Mouse (Mus musculus): ENCODE measurements around the gene Rnf38. TPM values are rescaled to one million over a fixed set of nuclear protein-coding genes. Genes with fewer than 3 reads are reported as not detected.

Gene Rnf38
- polyA plus RNA-seq, 1 experiment from 2014 or later, result 55.1 TPM

GRCm38 (mm10) chr4:44253191-44253590 lies 19.6 kb upstream of the Rnf38 start:
- Histone ChIP-seq H3K4me3 (ENCODE audit: low read depth, low read length) (no peak overlapping the region), H3K4me1 (ENCODE audit: control insufficient read depth, insufficient read depth, low read length) (peaks cover 8% of the 10 kb centered on the region), H3K4me2 (ENCODE audit: low read depth) (peak overlapping the region; percentile 1; the same call in 1 of the 2 replicates), H3K36me3 (ENCODE audit: control insufficient read depth, insufficient read depth, low read length) (no peaks in the 10 kb centered on the region), H3K27ac (ENCODE audit: low read depth, low read length) (no peak overlapping the region), H3K9me3 (ENCODE audit: control insufficient read depth, low read length) (no peaks in the 10 kb centered on the region), H3K27me3 (ENCODE audit: control insufficient read depth, insufficient read depth, low read length) (no peaks in the 10 kb centered on the region), H3K9ac (ENCODE audit: low read length) (no peak overlapping the region)
- WGBS, result 18% methylated on average over 6 of the region's 6 CpGs
- no peak for ATAC-seq (ENCODE audit: insufficient read depth, low FRiP score, low TSS enrichment)
- DNase-seq (ENCODE audit: low spot score), result no peak

- no peak for ATAC-seq (ENCODE audit: insufficient read depth, low FRiP score, low TSS enrichment)
- Histone ChIP-seq H3K4me2 (ENCODE audit: low read depth) (0 out of 2 replicates have a peak overlapping the region, but pooled peaks have one; percentile 14), H3K4me3 (ENCODE audit: low read depth, low read length) (no peak overlapping the region), H3K27me3 (ENCODE audit: control insufficient read depth, insufficient read depth, low read length) (no peaks in the 10 kb centered on the region), H3K27ac (ENCODE audit: low read depth, low read length) (no peak overlapping the region), H3K4me1 (ENCODE audit: control insufficient read depth, insufficient read depth, low read length) (peaks cover 8% of the 10 kb centered on the region), H3K9ac (ENCODE audit: low read length) (no peak overlapping the region), H3K36me3 (ENCODE audit: control insufficient read depth, insufficient read depth, low read length) (no peaks in the 10 kb centered on the region), H3K9me3 (ENCODE audit: control insufficient read depth, low read length) (no peaks in the 10 kb centered on the region)
- DNase-seq (ENCODE audit: low spot score), result no peak
- WGBS, result 8% methylated on average over 13 of the region's 13 CpGs
These were observed 18.7 kb upstream of the Rnf38 start for GRCm38 (mm10) chr4:44251966-44252916.

- 85% methylated on average over 5 of the region's 5 CpGs for WGBS
- H3K27me3 ChIP-seq (ENCODE audit: control insufficient read depth, insufficient read depth, low read length), result no peaks in the 10 kb centered on the region
- no peak overlapping the region for H3K27ac ChIP-seq (ENCODE audit: low read depth, low read length)
- no peak overlapping the region for H3K4me3 ChIP-seq (ENCODE audit: low read depth, low read length)
- no peaks in the 10 kb centered on the region for H3K9me3 ChIP-seq (ENCODE audit: control insufficient read depth, low read length)
- H3K9ac ChIP-seq (ENCODE audit: low read length), result no peak overlapping the region
- ATAC-seq (ENCODE audit: insufficient read depth, low FRiP score, low TSS enrichment), result no peak
- peaks cover 8% of the 10 kb centered on the region for H3K4me1 ChIP-seq (ENCODE audit: control insufficient read depth, insufficient read depth, low read length)
- no peak for DNase-seq (ENCODE audit: low spot score)
- H3K4me2 ChIP-seq (ENCODE audit: low read depth), result no peak overlapping the region
- no peaks in the 10 kb centered on the region for H3K36me3 ChIP-seq (ENCODE audit: control insufficient read depth, insufficient read depth, low read length)
These were observed 17.9 kb upstream of the Rnf38 start for GRCm38 (mm10) chr4:44251521-44251920.

GRCm38 (mm10) chr4:44249705-44250104 lies 16.1 kb upstream of the Rnf38 start:
- Histone ChIP-seq H3K4me3 (ENCODE audit: low read depth, low read length) (no peak overlapping the region), H3K9ac (ENCODE audit: low read length) (no peak overlapping the region), H3K9me3 (ENCODE audit: control insufficient read depth, low read length) (no peaks in the 10 kb centered on the region), H3K27ac (ENCODE audit: low read depth, low read length) (peak overlapping the region; percentile 53; the same call in 1 of the 2 replicates), H3K36me3 (ENCODE audit: control insufficient read depth, insufficient read depth, low read length) (no peaks in the 10 kb centered on the region), H3K4me2 (ENCODE audit: low read depth) (peak overlapping the region; percentile 28), H3K4me1 (ENCODE audit: control insufficient read depth, insufficient read depth, low read length) (peaks cover 8% of the 10 kb centered on the region), H3K27me3 (ENCODE audit: control insufficient read depth, insufficient read depth, low read length) (no peaks in the 10 kb centered on the region)
- 2% methylated on average over 10 of the region's 10 CpGs for WGBS
- no peak for ATAC-seq (ENCODE audit: insufficient read depth, low FRiP score, low TSS enrichment)
- DNase-seq (ENCODE audit: low spot score), result peak; percentile 24

- WGBS, result 5% methylated on average over 18 of the region's 18 CpGs
- Histone ChIP-seq H3K4me1 (ENCODE audit: control insufficient read depth, insufficient read depth, low read length) (peaks cover 3% of the 10 kb centered on the region), H3K9me3 (ENCODE audit: control insufficient read depth, low read length) (no peaks in the 10 kb centered on the region), H3K27ac (ENCODE audit: low read depth, low read length) (peak overlapping the region; percentile 14), H3K4me2 (ENCODE audit: low read depth) (peak overlapping the region; percentile 44), H3K27me3 (ENCODE audit: control insufficient read depth, insufficient read depth, low read length) (no peaks in the 10 kb centered on the region), H3K9ac (ENCODE audit: low read length) (no peak overlapping the region), H3K36me3 (ENCODE audit: control insufficient read depth, insufficient read depth, low read length) (no peaks in the 10 kb centered on the region), H3K4me3 (ENCODE audit: low read depth, low read length) (peak overlapping the region; percentile 1; the same call in 1 of the 2 replicates)
- ATAC-seq (ENCODE audit: insufficient read depth, low FRiP score, low TSS enrichment), result peak; percentile 95
- DNase-seq (ENCODE audit: low spot score), result peak; percentile 92
These were observed 13.7 kb upstream of the Rnf38 start for GRCm38 (mm10) chr4:44247051-44247939.

GRCm38 (mm10) chr4:44246285-44246684 lies 12.7 kb upstream of the Rnf38 start:
- Histone ChIP-seq H3K36me3 (ENCODE audit: control insufficient read depth, insufficient read depth, low read length) (no peaks in the 10 kb centered on the region), H3K4me1 (ENCODE audit: control insufficient read depth, insufficient read depth, low read length) (peaks cover 3% of the 10 kb centered on the region), H3K4me3 (ENCODE audit: low read depth, low read length) (no peak overlapping the region), H3K27ac (ENCODE audit: low read depth, low read length) (no peak overlapping the region), H3K9ac (ENCODE audit: low read length) (no peak overlapping the region), H3K27me3 (ENCODE audit: control insufficient read depth, insufficient read depth, low read length) (no peaks in the 10 kb centered on the region), H3K4me2 (ENCODE audit: low read depth) (no peak overlapping the region), H3K9me3 (ENCODE audit: control insufficient read depth, low read length) (no peaks in the 10 kb centered on the region)
- 92% methylated on average over 4 of the region's 4 CpGs for WGBS
- DNase-seq (ENCODE audit: low spot score), result no peak
- ATAC-seq (ENCODE audit: insufficient read depth, low FRiP score, low TSS enrichment), result no peak

GRCm38 (mm10) chr4:44241638-44242037 lies 8.0 kb upstream of the Rnf38 start:
- Histone ChIP-seq H3K27ac (ENCODE audit: low read depth, low read length) (no peak overlapping the region), H3K9me3 (ENCODE audit: control insufficient read depth, low read length) (no peaks in the 10 kb centered on the region), H3K9ac (ENCODE audit: low read length) (no peak overlapping the region), H3K36me3 (ENCODE audit: control insufficient read depth, insufficient read depth, low read length) (no peaks in the 10 kb centered on the region), H3K4me3 (ENCODE audit: low read depth, low read length) (no peak overlapping the region), H3K27me3 (ENCODE audit: control insufficient read depth, insufficient read depth, low read length) (no peaks in the 10 kb centered on the region), H3K4me1 (ENCODE audit: control insufficient read depth, insufficient read depth, low read length) (no peaks in the 10 kb centered on the region), H3K4me2 (ENCODE audit: low read depth) (no peak overlapping the region)
- DNase-seq (ENCODE audit: low spot score), result no peak
- no peak for ATAC-seq (ENCODE audit: insufficient read depth, low FRiP score, low TSS enrichment)
- WGBS, result 84% methylated on average over 4 of the region's 4 CpGs

- Histone ChIP-seq H3K9ac (ENCODE audit: low read length) (no peak overlapping the region), H3K4me1 (ENCODE audit: control insufficient read depth, insufficient read depth, low read length) (peaks cover 12% of the 10 kb centered on the region), H3K36me3 (ENCODE audit: control insufficient read depth, insufficient read depth, low read length) (no peaks in the 10 kb centered on the region), H3K4me3 (ENCODE audit: low read depth, low read length) (no peak overlapping the region), H3K27me3 (ENCODE audit: control insufficient read depth, insufficient read depth, low read length) (no peaks in the 10 kb centered on the region), H3K27ac (ENCODE audit: low read depth, low read length) (no peak overlapping the region), H3K9me3 (ENCODE audit: control insufficient read depth, low read length) (no peaks in the 10 kb centered on the region), H3K4me2 (ENCODE audit: low read depth) (no peak overlapping the region)
- DNase-seq (ENCODE audit: low spot score) (no peak), ATAC-seq (ENCODE audit: insufficient read depth, low FRiP score, low TSS enrichment) (no peak)
- WGBS, result 71% methylated on average over 2 of the region's 2 CpGs
These were observed 2.4 kb upstream of the Rnf38 start for GRCm38 (mm10) chr4:44235946-44236345.

Measured in neural tube, embryonic 11.5 days (tissue).